Mouse (Mus musculus): Measurements from ENCODE around the gene Ubtd2. TPM values are rescaled to one million over a fixed set of nuclear protein-coding genes. Genes with fewer than 3 reads are reported as not detected.

Ubtd2 gene
- polyA plus RNA-seq, 1 experiment from 2014 or later: 25.1 TPM

DNA sequence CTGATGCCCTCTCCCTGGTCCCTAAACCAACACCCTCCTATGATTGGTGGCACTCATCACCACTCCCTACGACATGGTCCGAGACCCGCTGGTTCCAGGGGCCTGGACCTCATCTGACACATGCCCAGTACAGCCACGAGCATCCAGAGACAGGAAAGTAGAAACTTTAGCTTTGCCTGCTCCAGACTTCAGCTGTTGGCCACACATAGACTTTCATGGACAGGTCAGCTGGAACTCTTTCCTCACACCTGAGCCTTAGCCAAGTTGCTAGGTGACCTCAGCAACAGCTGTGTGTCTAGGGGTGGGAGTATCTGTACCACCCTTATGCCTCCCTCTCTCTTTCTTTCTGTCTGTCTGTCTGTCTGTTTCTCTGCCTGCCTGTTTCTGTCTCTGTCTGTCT lies 93.1 kb downstream of the Ubtd2 start:
- Histone ChIP-seq H3K27me3 (replicated peaks; ENCODE audit: insufficient read depth, low read length) (no peaks in the 10 kb centered on the region), H3K9ac (replicated peaks; ENCODE audit: low read depth) (no peak overlapping the region), H3K36me3 (ENCODE audit: insufficient read depth, low read length) (no peaks in the 10 kb centered on the region), H3K27ac (ENCODE audit: low read length) (no peak overlapping the region), H3K4me2 (replicated peaks; ENCODE audit: low read depth, low read length) (no peak overlapping the region), H3K4me3 (ENCODE audit: low read depth, low read length) (no peak overlapping the region), H3K9me3 (ENCODE audit: low read length) (no peaks in the 10 kb centered on the region), H3K4me1 (ENCODE audit: insufficient read depth, low read depth, low read length) (peaks cover 20% of the 10 kb centered on the region; the same call in 1 of the 2 replicates)
- DNase-seq (ENCODE audit: low spot score): peak; percentile 64
- peak; percentile 55 for ATAC-seq
- peak; percentile 50; the same call in 1 of the 2 replicates for TF ChIP-seq EP300 (IDR thresholded peaks at IDR 0.05)
- TF ChIP-seq CTCF (IDR thresholded peaks at IDR 0.05): no peak
- WGBS: 55% methylated on average over 4 of the region's 4 CpGs

DNA sequence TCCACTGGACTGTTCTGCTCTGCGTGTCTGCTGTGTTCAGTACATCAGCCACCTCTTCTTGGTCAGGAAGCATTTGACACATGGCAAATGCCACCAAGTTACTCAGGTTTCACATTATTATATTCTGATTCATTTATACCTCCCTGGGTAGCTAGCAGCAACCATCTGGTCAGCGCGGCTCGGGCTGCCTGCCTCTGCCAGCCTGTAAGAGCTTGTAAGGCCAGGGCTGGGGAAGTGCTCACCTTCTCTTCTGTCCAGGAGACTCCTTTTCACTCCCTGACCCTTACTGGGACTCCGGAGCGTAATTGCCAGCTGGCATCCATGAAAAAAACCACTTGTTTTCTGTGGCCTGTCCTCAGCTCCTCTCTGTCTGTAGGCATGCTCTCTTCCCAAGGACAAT lies 94.1 kb downstream of the Ubtd2 start:
- no peak overlapping the region for H3K4me3 ChIP-seq (ENCODE audit: low read depth, low read length)
- DNase-seq (ENCODE audit: low spot score) (no peak), ATAC-seq (no peak)
- no peak overlapping the region for H3K9ac ChIP-seq (replicated peaks; ENCODE audit: low read depth)
- TF ChIP-seq CTCF (IDR thresholded peaks at IDR 0.05) (no peak), EP300 (IDR thresholded peaks at IDR 0.05) (no peak)
- no peaks in the 10 kb centered on the region for H3K27me3 ChIP-seq (replicated peaks; ENCODE audit: insufficient read depth, low read length)
- 75% methylated on average over 6 of the region's 6 CpGs for whole genome bisulfite sequencing
- no peak overlapping the region for H3K27ac ChIP-seq (ENCODE audit: low read length)
- no peak overlapping the region for H3K4me2 ChIP-seq (replicated peaks; ENCODE audit: low read depth, low read length)
- peaks cover 21% of the 10 kb centered on the region; the same call in 1 of the 2 replicates for H3K4me1 ChIP-seq (ENCODE audit: insufficient read depth, low read depth, low read length)
- H3K9me3 ChIP-seq (ENCODE audit: low read length): no peaks in the 10 kb centered on the region
- H3K36me3 ChIP-seq (ENCODE audit: insufficient read depth, low read length): no peaks in the 10 kb centered on the region

DNA sequence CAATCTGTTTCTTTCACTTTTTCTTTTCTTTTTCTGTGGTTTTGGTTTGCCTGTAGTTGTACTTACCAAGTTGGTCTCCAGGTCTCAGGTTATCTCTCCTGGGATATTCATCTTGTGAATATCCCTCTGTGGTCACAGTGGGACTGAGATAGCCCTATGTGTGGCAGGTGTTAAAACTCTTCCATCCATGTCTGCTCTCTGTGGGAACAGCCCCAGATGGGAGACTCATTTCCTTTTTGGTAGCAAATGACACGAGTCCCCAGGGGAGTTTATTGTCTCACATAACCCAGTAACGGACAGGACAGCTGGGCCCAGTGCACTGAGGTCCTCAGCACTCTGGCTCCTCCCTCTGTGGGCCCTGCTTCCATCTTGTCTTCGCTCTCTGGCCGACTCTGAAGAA lies 94.9 kb downstream of the Ubtd2 start:
- Histone ChIP-seq H3K36me3 (ENCODE audit: insufficient read depth, low read length) (no peaks in the 10 kb centered on the region), H3K4me3 (ENCODE audit: low read depth, low read length) (no peak overlapping the region), H3K9ac (replicated peaks; ENCODE audit: low read depth) (no peak overlapping the region), H3K4me2 (replicated peaks; ENCODE audit: low read depth, low read length) (no peak overlapping the region), H3K27me3 (replicated peaks; ENCODE audit: insufficient read depth, low read length) (no peaks in the 10 kb centered on the region), H3K9me3 (ENCODE audit: low read length) (no peaks in the 10 kb centered on the region), H3K27ac (ENCODE audit: low read length) (no peak overlapping the region), H3K4me1 (ENCODE audit: insufficient read depth, low read depth, low read length) (peaks cover 19% of the 10 kb centered on the region; the same call in 1 of the 2 replicates)
- 85% methylated on average over 4 of the region's 4 CpGs for WGBS
- no peak for TF ChIP-seq EP300 (IDR thresholded peaks at IDR 0.05)
- no peak for TF ChIP-seq CTCF (IDR thresholded peaks at IDR 0.05)
- ATAC-seq (no peak), DNase-seq (ENCODE audit: low spot score) (no peak)

DNA sequence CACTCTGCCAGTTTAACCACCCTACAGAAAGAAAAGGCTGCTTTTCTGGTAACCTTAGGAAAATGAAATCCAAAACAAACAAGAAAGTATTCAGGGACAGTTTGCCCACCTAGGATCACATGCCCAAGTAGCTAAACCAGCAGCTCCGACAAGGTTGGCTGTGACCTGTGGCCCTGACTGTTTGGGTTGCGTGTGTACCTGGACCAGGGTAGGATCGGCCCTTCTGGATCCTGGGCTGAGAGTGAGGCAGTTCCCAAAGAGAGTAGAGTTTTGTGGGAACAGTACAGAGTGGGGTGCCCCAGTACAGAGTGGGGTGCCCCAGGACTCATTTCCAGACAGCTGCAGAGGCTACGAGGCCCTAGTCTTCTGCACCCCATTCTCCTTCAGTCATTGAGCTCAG lies 95.9 kb downstream of the Ubtd2 start:
- 75% methylated on average over 4 of the region's 4 CpGs for WGBS
- H3K27ac ChIP-seq (ENCODE audit: low read length): no peak overlapping the region
- H3K27me3 ChIP-seq (replicated peaks; ENCODE audit: insufficient read depth, low read length): no peaks in the 10 kb centered on the region
- no peak overlapping the region for H3K9ac ChIP-seq (replicated peaks; ENCODE audit: low read depth)
- H3K4me2 ChIP-seq (replicated peaks; ENCODE audit: low read depth, low read length): no peak overlapping the region
- no peak for DNase-seq (ENCODE audit: low spot score)
- peaks cover 19% of the 10 kb centered on the region; the same call in 1 of the 2 replicates for H3K4me1 ChIP-seq (ENCODE audit: insufficient read depth, low read depth, low read length)
- no peak for ATAC-seq
- no peak overlapping the region for H3K4me3 ChIP-seq (ENCODE audit: low read depth, low read length)
- TF ChIP-seq EP300 (IDR thresholded peaks at IDR 0.05): no peak
- TF ChIP-seq CTCF (IDR thresholded peaks at IDR 0.05): no peak
- H3K9me3 ChIP-seq (ENCODE audit: low read length): no peaks in the 10 kb centered on the region
- H3K36me3 ChIP-seq (ENCODE audit: insufficient read depth, low read length): no peaks in the 10 kb centered on the region

DNA sequence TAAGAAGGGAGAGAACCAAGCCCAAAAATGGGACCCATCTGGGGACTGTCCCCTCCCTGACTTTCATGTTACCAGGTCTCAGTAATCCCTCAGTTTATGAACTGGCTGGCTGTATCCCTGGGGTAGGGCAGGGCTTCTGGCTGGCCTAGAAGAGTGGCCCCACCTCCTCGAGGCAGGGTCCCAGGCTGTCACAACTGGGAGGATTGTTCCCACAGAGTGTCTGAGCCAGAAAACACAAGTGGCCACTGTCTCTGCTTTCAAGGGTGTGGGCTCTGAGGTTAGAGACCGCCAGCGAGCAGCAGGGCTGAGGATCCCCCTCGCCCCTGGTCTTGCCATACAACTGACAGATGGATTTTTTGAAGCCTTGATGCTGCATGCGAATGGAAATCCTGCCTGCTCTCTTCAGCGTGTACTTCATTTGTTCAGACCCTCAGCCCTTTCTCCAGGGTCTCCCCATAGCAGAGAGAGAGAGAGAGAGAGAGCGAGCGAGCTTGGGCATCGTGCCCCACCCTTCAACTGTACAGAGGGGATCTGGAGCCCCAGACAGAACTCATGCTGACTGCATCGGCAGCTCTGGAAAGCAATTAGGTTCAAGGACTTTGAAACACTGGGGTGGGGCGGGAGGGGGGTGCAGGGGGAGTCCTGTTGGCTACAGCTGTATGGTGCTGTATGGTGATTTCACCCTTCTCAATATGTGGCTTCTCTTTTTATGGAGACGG lies 96.6 kb downstream of the Ubtd2 start:
- H3K27me3 ChIP-seq (replicated peaks; ENCODE audit: insufficient read depth, low read length): no peaks in the 10 kb centered on the region
- no peak for TF ChIP-seq CTCF (IDR thresholded peaks at IDR 0.05)
- no peak for TF ChIP-seq EP300 (IDR thresholded peaks at IDR 0.05)
- no peak overlapping the region for H3K9ac ChIP-seq (replicated peaks; ENCODE audit: low read depth)
- 70% methylated on average over 12 of the region's 12 CpGs for WGBS
- no peak overlapping the region for H3K4me3 ChIP-seq (ENCODE audit: low read depth, low read length)
- no peaks in the 10 kb centered on the region for H3K36me3 ChIP-seq (ENCODE audit: insufficient read depth, low read length)
- peaks cover 19% of the 10 kb centered on the region; the same call in 1 of the 2 replicates for H3K4me1 ChIP-seq (ENCODE audit: insufficient read depth, low read depth, low read length)
- no peak overlapping the region for H3K27ac ChIP-seq (ENCODE audit: low read length)
- H3K4me2 ChIP-seq (replicated peaks; ENCODE audit: low read depth, low read length): no peak overlapping the region
- no peaks in the 10 kb centered on the region for H3K9me3 ChIP-seq (ENCODE audit: low read length)
- no peak for ATAC-seq
- DNase-seq (ENCODE audit: low spot score): no peak

DNA sequence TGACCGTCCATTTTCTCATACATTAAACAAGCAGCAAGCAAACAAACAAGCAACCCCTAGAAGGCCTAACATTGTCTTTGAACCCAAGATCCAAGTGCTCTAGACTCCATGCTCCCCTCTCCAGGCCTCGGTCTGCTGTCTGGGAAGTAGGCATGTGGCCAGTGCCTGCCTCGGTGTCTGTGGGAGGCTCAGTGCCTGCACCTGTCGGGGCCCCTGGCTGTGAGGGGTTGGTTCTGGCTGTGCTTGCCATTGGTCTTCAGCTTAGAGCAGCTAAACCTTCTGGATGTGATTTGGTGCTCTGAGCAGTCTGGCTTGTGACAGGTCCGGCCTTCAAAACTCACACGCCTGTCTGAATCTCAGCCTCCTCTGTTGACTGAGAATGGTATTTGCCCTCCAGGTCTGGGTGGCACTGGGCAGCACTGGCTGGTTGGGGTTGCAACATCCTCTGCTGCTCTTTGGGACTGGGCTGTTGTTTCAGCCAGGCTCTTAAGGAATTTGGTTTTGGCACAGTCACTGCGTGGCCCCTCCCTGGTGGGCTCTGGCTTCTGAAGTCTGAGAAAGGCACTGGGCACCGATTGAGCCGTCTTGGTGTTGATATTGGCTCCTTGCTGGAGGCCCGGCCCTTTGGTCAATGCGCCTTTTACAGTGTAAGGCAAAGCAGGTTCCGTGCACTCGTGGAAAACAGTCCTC lies 97.4 kb downstream of the Ubtd2 start:
- TF ChIP-seq EP300 (IDR thresholded peaks at IDR 0.05) (no peak), CTCF (IDR thresholded peaks at IDR 0.05) (peak; percentile 17; the same call in 1 of the 2 replicates)

More for the DNA sequence above, 97.4 kb downstream of the Ubtd2 start:
- peak overlapping the region; percentile 49 for H3K27ac ChIP-seq (ENCODE audit: low read length)
- no peaks in the 10 kb centered on the region for H3K27me3 ChIP-seq (replicated peaks; ENCODE audit: insufficient read depth, low read length)
- H3K4me2 ChIP-seq (replicated peaks; ENCODE audit: low read depth, low read length): 0 out of 2 replicates have a peak overlapping the region, but pooled peaks have one; percentile 11
- ATAC-seq (peak; percentile 86), DNase-seq (ENCODE audit: low spot score) (peak; percentile 85)
- no peak overlapping the region for H3K4me3 ChIP-seq (ENCODE audit: low read depth, low read length)
- 37% methylated on average over 13 of the region's 13 CpGs for WGBS
- H3K9me3 ChIP-seq (ENCODE audit: low read length): no peaks in the 10 kb centered on the region
- peaks cover 19% of the 10 kb centered on the region; the same call in 1 of the 2 replicates for H3K4me1 ChIP-seq (ENCODE audit: insufficient read depth, low read depth, low read length)
- no peak overlapping the region for H3K9ac ChIP-seq (replicated peaks; ENCODE audit: low read depth)
- no peaks in the 10 kb centered on the region for H3K36me3 ChIP-seq (ENCODE audit: insufficient read depth, low read length)

Data from lung, postnatal 0 days (tissue).